Mouse (Mus musculus) myocyte (in vitro differentiated cells): ENCODE measurements around the gene Narf. TPM values are rescaled to one million over a fixed set of nuclear protein-coding genes. Genes with fewer than 3 reads are reported as not detected.

Experiments
- H3K27me3 ChIP-seq: one replicate; pipeline ENCODE4 v1.6.1; 2011; ENCODE audit not compliant: control insufficient read depth, insufficient read depth, insufficient read length
- H3K36me3 ChIP-seq: one replicate; pipeline ENCODE4 v1.6.1; 2011; ENCODE audit not compliant: control insufficient read depth, insufficient read depth
- H3K4me2 ChIP-seq: one replicate; pipeline ENCODE4 v1.6.1; 2011; ENCODE audit warnings: low read depth, control low read depth
- H3K4me3 ChIP-seq: one replicate; pipeline ENCODE4 v1.5.1; 2011; ENCODE audit warnings: mild to moderate bottlenecking, control low read depth, moderate library complexity
- H3K79me2 ChIP-seq: one replicate; pipeline ENCODE4 v1.6.1; 2011; ENCODE audit not compliant: control insufficient read depth, insufficient read depth
- H3ac ChIP-seq: one replicate; pipeline ENCODE4 v1.6.1; 2011; ENCODE audit not compliant: control insufficient read depth, insufficient read length
- CEBPB ChIP-seq: IDR thresholded peaks from 2 replicates; pipeline ENCODE4 v1.6.1; 2011; ENCODE audit warnings: mild to moderate bottlenecking, moderate library complexity; ENCODE audit not compliant: poor library complexity, insufficient read depth, severe bottlenecking
- E2F4 ChIP-seq: IDR thresholded peaks from one replicate; pipeline ENCODE4 v1.6.1; 2011; ENCODE audit warnings: mild to moderate bottlenecking, control low read depth, moderate library complexity; ENCODE audit not compliant: insufficient read depth
- MAX ChIP-seq: IDR thresholded peaks from one replicate; pipeline ENCODE4 v1.6.1; 2011; ENCODE audit warnings: low read depth, mild to moderate bottlenecking, control low read depth
- MYOD1 ChIP-seq, 3 experiments: IDR thresholded peaks; one replicate each; pipeline ENCODE4 v1.6.1; 2011; ENCODE audit warnings: control low read depth in 2 of 3, low read depth in 2 of 3, mild to moderate bottlenecking in 2 of 3, moderate library complexity in 1 of 3; ENCODE audit not compliant: insufficient read length in 2 of 3, control insufficient read depth in 1 of 3
- MYOG ChIP-seq, 3 experiments: IDR thresholded peaks; one replicate each; pipeline ENCODE4 v1.6.1; 2011; ENCODE audit warnings: control low read depth in 2 of 3, low read depth in 2 of 3, mild to moderate bottlenecking in 2 of 3; ENCODE audit not compliant: insufficient read length in 2 of 3, control insufficient read depth in 1 of 3, insufficient read depth in 1 of 3
- POLR2A ChIP-seq: IDR thresholded peaks from one replicate; pipeline ENCODE4 v1.6.1; 2011; ENCODE audit warnings: low read depth, mild to moderate bottlenecking, control low read depth, moderate library complexity; ENCODE audit not compliant: insufficient read length
- POLR2AphosphoS2 ChIP-seq: IDR thresholded peaks from one replicate; pipeline ENCODE4 v1.6.1; 2011; ENCODE audit warnings: low read depth, control low read depth; ENCODE audit not compliant: insufficient read length
- REST ChIP-seq: IDR thresholded peaks from one replicate; pipeline ENCODE4 v1.6.1; 2011; ENCODE audit warnings: mild to moderate bottlenecking, control low read depth, moderate library complexity; ENCODE audit not compliant: insufficient read depth, insufficient read length
- SRF ChIP-seq: IDR thresholded peaks from one replicate; pipeline ENCODE4 v1.6.1; 2011; ENCODE audit warnings: low read depth; ENCODE audit not compliant: control insufficient read depth, insufficient read length
- TCF3 ChIP-seq: IDR thresholded peaks from one replicate; pipeline ENCODE4 v1.6.1; 2011; ENCODE audit warnings: low read depth, control low read depth; ENCODE audit not compliant: insufficient read length
- USF1 ChIP-seq: IDR thresholded peaks from one replicate; pipeline ENCODE4 v1.6.1; 2011; ENCODE audit warnings: low read depth, mild to moderate bottlenecking, control low read depth, moderate library complexity
- polyA plus RNA-seq: library from polyadenylated mRNA; unstranded; fragments of >200 nt; fragmentation: generic; extraction: Trizol; gene quantifications from one replicate; pipeline ENCODE4 v1.2.1, GENCODE M21; 2012; ENCODE audit warnings: missing spikeins

Gene Narf
- polyA plus RNA-seq, 1 experiment, result 27.0 TPM

DNA sequence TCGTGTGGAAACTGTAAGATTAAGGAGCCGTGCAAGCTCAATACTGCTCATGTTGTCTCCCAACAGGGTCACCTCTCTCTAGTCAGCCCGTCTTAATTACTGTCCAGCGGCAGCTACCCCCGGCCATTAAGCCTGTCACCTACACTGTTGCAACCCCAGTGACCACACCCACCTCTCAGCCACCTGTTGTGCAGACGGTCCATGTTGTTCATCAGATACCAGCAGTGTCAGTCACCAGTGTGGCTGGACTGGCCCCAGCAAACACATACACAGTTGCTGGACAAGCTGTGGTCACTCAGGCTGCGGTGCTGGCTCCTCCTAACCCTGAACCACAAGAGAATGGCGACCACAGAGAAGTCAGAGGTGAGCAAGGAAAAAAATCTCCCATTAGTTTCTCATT lies 61.4 kb downstream of the Narf start:
- Histone ChIP-seq H3ac (no peak overlapping the region), H3K4me2 (no peak overlapping the region), H3K27me3 (no peaks in the 10 kb centered on the region), H3K36me3 (peaks cover 68% of the 10 kb centered on the region), H3K79me2 (peaks cover 20% of the 10 kb centered on the region), H3K4me3 (no peak overlapping the region)
- TF ChIP-seq MYOG (IDR thresholded peaks at IDR 0.05; ENCODE audit: control insufficient read depth in 1 of 3, insufficient read depth in 1 of 3, insufficient read length in 2 of 3, low read depth in 2 of 3) (peak; percentile 68 to 94 (median 83)), MYOD1 (IDR thresholded peaks at IDR 0.05; ENCODE audit: control insufficient read depth in 1 of 3, insufficient read length in 2 of 3, low read depth in 2 of 3) (peak; percentile 29 to 96 (median 89)), USF1 (no peak), TCF3 (peak; percentile 66)

DNA sequence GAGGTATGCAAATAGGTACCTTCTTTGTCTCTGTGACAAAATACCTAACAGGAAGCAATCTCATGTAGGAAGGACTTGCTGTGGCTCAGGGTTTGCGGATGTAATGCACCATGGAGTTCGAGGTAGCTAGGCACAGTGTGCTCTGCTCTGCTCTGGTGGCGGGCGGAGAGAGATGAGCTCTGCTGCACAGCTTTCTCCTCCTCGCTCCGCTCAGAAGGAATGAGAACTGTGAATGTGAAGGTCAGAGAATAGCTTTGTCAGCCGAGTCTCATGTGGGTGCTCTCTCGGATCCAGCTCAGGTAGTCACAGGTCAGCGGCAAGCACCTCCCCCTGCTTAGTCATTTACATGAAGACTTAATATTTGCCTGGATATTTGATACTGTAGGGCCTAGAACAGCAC lies 63.2 kb downstream of the Narf start:
- Histone ChIP-seq H3K27me3 (no peaks in the 10 kb centered on the region), H3K79me2 (peaks cover 9% of the 10 kb centered on the region), H3ac (no peak overlapping the region), H3K36me3 (peaks cover 65% of the 10 kb centered on the region), H3K4me3 (no peak overlapping the region), H3K4me2 (no peak overlapping the region)
- no peak for TF ChIP-seq TCF3
- TF ChIP-seq POLR2AphosphoS2, result no peak
- no peak for TF ChIP-seq USF1
- TF ChIP-seq CEBPB, result no peak

GRCm38 (mm10) chr11:121305371-121305770 lies 68.3 kb downstream of the Narf start:
- Histone ChIP-seq H3ac (no peak overlapping the region), H3K4me2 (no peak overlapping the region), H3K79me2 (no peaks in the 10 kb centered on the region), H3K4me3 (no peak overlapping the region), H3K36me3 (peaks cover 63% of the 10 kb centered on the region), H3K27me3 (no peaks in the 10 kb centered on the region)
- TF ChIP-seq USF1, result no peak
- TF ChIP-seq CEBPB, result no peak
- TF ChIP-seq TCF3, result no peak
- TF ChIP-seq POLR2A, result no peak
- TF ChIP-seq E2F4, result no peak
- TF ChIP-seq MAX, result no peak
- TF ChIP-seq SRF, result no peak
- TF ChIP-seq REST, result no peak

Other genes with a start within 250 kb of the Narf start
- 79.5 TPM for gene Csnk1d, start 245.9 kb upstream of the Narf start, polyA plus RNA-seq
- 0.35 TPM for gene Cd7, start 197.8 kb upstream of the Narf start, polyA plus RNA-seq
- not detected for gene Sectm1b, start 173.7 kb upstream of the Narf start, polyA plus RNA-seq
- 0.12 TPM for gene Sectm1a, start 156.0 kb upstream of the Narf start, polyA plus RNA-seq
- 0.05 TPM for gene Tex19.2, start 118.6 kb upstream of the Narf start, polyA plus RNA-seq
- gene Tex19.1, start 91.1 kb upstream of the Narf start, polyA plus RNA-seq, result not detected
- gene Uts2r, start 77.0 kb upstream of the Narf start, polyA plus RNA-seq, result 0.20 TPM
- 11.6 TPM for gene Hexdc, start 32.8 kb upstream of the Narf start, polyA plus RNA-seq
- 12.5 TPM for gene Ogfod3, start 32.5 kb upstream of the Narf start, polyA plus RNA-seq
- 22.3 TPM for gene Cybc1, start 7.9 kb upstream of the Narf start, polyA plus RNA-seq
- 41.7 TPM for gene Foxk2, start 22.7 kb downstream of the Narf start, polyA plus RNA-seq
- gene Wdr45b, start 117.2 kb downstream of the Narf start, polyA plus RNA-seq, result 66.4 TPM
- 13.5 TPM for gene Rab40b, start 151.0 kb downstream of the Narf start, polyA plus RNA-seq
- gene Fn3krp, start 184.1 kb downstream of the Narf start, polyA plus RNA-seq, result 5.7 TPM
- 28.9 TPM for gene Fn3k, start 197.7 kb downstream of the Narf start, polyA plus RNA-seq
- gene Tbcd, start 214.7 kb downstream of the Narf start, polyA plus RNA-seq, result 111 TPM